Mouse (Mus musculus) mouse trophoblast stem cell (cell line): ENCODE data around the gene Hist1h2ap.
"Not testable (repeated sequence)": the region's sequence is repeated elsewhere in the genome, so short reads cannot be mapped to it uniquely, and the experiment has no call there.

Experiments
- in situ Hi-C, 2 experiments: fragments of 300-500 bp; cut with MseI, MboI; formaldehyde crosslinking; loops; 2 replicates in 1 of 2; 3 replicates in 1 of 2; pipeline ENCODE4 v1.15.1; 2025

Gene Hist1h2ap

DNA sequence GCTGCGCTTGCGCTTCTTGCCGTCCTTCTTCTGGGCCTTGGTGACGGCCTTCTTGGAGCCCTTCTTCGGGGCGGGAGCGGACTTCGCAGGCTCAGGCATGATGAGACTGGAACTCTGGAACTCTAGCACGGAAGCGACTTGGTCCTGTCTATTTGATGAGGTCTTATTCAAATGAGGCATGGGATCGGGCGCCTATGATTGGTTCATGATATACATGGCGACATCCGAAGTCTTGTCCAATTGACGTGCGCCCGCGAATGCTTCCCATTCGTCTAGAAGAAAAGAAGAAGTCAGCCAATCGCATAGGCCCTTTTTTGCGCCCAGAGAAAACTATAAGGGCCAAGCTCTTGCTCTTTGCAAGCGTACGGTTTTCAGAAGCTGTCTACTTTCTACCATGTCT is 23.2 kb downstream of the Hist1h2ap start, which contains the start of the genes Hist1h2bq and Hist1h2ao:
Gene Hist1h2bq, minus strand, starts transcription at position 125 of the 400 bp plus-strand sequence.
Gene Hist1h2ao, plus strand, starts transcription at position 393 of the 400 bp plus-strand sequence.
- in situ Hi-C loops, result not testable (repeated sequence)

DNA sequence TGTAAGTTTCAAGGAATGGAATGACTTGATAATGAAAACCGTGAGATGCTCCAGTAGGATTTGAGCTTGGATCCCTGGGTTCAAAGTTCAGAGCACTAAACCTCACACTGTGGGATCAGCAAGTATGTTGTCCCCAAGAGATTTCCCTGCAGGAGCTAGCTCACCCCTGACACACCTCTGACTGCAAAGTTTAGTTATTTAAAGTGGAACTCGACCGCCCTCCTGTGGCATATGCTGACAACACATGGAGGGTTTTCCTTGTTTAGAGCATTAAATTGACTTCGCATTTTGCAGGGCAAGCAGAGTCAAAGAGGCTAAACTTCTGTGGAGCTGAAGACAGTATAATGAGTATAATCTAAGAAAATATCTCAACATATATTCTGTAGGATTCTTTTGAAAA is 30.2 kb downstream of the Hist1h2ap start:
- in situ Hi-C loops, result not testable (repeated sequence)

- in situ Hi-C loops, result not testable (repeated sequence)
These were observed 36.1 kb downstream of the Hist1h2ap start for GRCm38 (mm10) chr13:21797163-21797562.

GRCm38 (mm10) chr13:21795584-21795983 is 37.7 kb downstream of the Hist1h2ap start:
- in situ Hi-C loops, result no loop called here

DNA sequence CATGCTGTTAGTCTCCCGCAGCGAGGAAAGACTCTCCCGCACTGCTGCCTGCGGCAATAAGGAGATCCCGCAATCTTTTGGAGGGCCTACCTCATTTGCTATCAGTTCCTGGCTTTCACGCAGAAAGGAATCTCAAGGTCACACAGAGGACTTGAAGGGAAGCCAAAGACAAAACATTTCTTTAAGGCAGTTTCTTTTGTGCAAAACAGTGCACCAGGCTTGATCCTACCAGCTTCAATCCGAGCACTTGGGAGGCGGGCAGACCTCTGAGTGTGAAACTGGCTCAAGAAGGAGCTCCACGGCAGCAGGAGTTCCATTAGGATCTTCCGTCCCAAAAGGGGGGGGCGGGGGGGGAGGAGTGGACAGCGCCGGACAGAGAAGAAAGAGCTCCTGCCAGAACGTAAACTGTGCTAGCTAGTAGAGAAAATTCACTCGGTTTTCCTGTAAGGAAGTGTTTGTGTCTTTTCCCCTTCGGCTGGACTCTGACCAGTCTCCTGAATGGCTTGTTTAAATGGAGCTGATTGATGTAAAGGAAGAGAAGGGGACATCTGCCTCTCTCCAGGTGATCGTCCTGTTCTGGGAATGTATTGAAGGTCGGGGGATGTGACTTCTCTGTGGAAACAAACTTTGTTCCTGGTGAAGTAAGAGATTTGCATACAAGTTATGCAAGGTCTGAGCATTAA is 42.6 kb downstream of the Hist1h2ap start:
- in situ Hi-C loops, result no loop called here

- in situ Hi-C loops, result no loop called here
These were observed 43.4 kb downstream of the Hist1h2ap start for GRCm38 (mm10) chr13:21789925-21790324.

DNA sequence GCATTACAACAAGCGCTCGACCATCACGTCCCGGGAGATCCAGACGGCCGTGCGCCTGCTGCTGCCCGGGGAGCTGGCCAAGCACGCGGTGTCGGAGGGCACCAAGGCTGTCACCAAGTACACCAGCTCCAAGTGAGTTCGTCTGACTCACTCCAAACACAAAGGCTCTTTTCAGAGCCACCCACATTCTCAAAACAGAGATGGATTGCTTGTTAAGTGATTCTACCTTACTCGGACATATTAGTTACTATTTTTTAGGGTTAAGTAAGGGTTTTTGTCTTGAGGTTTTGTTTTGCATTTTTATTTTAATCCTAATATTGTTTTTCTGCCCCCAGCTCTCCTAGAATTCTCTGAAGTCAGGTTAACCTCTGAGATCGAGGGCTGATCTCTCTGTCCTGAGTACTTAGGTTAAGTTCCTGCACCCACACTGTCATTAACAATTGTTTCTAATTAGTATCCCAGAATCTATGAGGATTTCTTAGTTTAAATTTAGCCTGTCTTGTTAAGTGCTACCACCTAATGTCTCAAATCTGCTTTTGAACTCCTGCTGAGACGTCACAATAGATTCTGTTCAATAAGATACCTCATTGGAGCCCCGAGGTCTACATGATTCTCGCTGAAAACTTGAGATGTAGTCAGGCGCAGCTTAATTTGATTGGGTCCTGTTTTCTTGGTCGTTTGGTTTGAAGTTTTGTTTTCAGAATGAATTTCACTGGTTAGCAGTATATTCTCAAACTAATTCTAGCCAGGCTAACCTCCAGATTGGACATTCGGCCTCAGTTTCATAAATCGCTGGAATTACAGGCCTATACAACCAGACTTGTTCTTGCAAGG is 45.3 kb downstream of the Hist1h2ap start:
- in situ Hi-C loops, result no loop called here

DNA sequence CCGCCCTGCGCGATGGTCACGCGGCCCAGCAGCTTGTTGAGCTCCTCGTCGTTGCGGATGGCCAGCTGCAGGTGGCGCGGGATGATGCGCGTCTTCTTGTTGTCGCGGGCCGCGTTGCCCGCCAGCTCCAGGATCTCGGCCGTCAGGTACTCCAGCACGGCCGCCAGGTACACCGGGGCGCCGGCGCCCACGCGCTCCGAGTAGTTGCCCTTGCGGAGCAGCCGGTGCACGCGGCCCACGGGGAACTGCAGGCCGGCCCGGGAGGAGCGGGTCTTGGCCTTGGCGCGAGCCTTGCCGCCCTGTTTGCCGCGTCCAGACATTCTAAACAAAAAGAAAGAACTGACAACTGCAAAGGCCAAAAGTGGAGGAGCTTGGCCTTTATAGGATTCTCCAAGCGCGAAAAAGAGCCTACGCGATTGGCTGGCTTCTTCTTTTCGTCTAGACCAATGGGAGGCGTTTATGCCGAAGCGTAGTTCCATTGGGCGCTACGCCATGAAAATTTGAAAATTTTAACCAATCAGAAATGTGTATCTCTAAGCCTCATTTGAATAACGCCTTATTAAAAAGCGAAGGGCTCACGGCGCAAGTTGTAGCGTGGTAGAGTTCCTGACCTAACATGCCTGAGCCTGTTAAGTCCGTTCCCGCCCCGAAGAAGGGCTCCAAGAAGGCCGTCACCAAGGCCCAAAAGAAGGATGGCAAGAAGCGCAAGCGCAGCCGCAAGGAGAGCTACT is 46.2 kb downstream of the Hist1h2ap start, which contains the start of the genes Hist1h2an and Hist1h2bp:
Gene Hist1h2an, minus strand, starts transcription at position 320 of the 731 bp plus-strand sequence.
Gene Hist1h2bp, plus strand, starts transcription at position 563 of the 731 bp plus-strand sequence.
- in situ Hi-C loops, result not testable (repeated sequence)

GRCm38 (mm10) chr13:21786189-21786898 is 47.0 kb downstream of the Hist1h2ap start:
- in situ Hi-C loops, result no loop called here

GRCm38 (mm10) chr13:21784311-21784710 is 49.0 kb downstream of the Hist1h2ap start:
- in situ Hi-C loops, result no loop called here

DNA sequence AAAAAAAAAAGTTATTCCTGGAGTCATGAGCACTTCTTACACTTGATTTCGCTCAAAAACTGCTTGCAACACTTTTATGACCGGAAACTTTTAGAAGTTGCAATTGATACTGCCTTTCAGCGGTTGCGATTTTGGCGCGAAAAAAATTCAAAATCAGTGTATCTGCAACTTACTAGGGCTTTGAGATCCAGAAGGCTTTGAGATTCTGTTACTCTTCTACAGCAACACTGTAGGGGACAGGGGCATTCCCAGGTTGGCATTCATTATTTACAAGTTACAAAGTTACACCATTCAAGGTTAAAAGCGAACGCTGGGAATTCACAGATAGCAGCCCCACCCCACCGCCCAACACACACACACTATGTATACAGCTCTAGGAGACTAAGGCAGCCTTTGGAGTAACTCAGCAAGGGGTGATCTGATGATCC is 49.6 kb downstream of the Hist1h2ap start:
- in situ Hi-C loops, result no loop called here

- in situ Hi-C loops, result no loop called here
These were observed 50.1 kb downstream of the Hist1h2ap start, which contains the start of gene Hist1h3i for GRCm38 (mm10) chr13:21783255-21783617. TSS of gene Hist1h3i (minus strand) at chr13:21783370.
